Mouse (Mus musculus) lung, embryonic 14.5 days (tissue): ENCODE measurements around the gene Lmod2. TPM values are rescaled to one million over a fixed set of nuclear protein-coding genes. Genes with fewer than 3 reads are reported as not detected.

Source experiments
- ATAC-seq: fragments of 200-750 bp; cut with Nextera tagmentation; 2 replicates; pipeline ENCODE4 v1.8.0; 2017; ENCODE audit warnings: mild to moderate bottlenecking, moderate TSS enrichment, moderate library complexity; ENCODE audit not compliant: insufficient read depth
- DNase-seq: peaks from one replicate; pipeline ENCODE4 v3.0.0-alpha.2; 2015
- H3K27ac ChIP-seq: fragments of 300-500 bp; sonication (generic); 2 replicates; pipeline ENCODE4 v1.5.1; 2014; ENCODE audit warnings: low read depth, mild to moderate bottlenecking, moderate library complexity
- H3K27me3 ChIP-seq: fragments of 300-500 bp; sonication (generic); 2 replicates; pipeline ENCODE4 v1.6.1; 2014; ENCODE audit warnings: low read length, control low read depth; ENCODE audit not compliant: insufficient read depth
- H3K36me3 ChIP-seq: fragments of 300-500 bp; sonication (generic); 2 replicates; pipeline ENCODE4 v1.6.1; 2014; ENCODE audit warnings: control low read depth; ENCODE audit not compliant: insufficient read depth
- H3K4me1 ChIP-seq: fragments of 300-500 bp; sonication (generic); 2 replicates; pipeline ENCODE4 v1.6.1; 2014; ENCODE audit warnings: antibody characterized with exemption, control low read depth; ENCODE audit not compliant: insufficient read depth
- H3K4me2 ChIP-seq: fragments of 300-500 bp; sonication (generic); 2 replicates; pipeline ENCODE4 v1.6.1; 2014; ENCODE audit warnings: mild to moderate bottlenecking
- H3K4me3 ChIP-seq: fragments of 300-500 bp; sonication (generic); 2 replicates; pipeline ENCODE4 v1.5.1; 2014; ENCODE audit warnings: low read depth, low read length
- H3K9ac ChIP-seq: fragments of 300-500 bp; sonication (generic); 2 replicates; pipeline ENCODE4 v1.6.1; 2014
- H3K9me3 ChIP-seq: fragments of 300-500 bp; sonication (generic); 2 replicates; pipeline ENCODE4 v1.6.1; 2016; ENCODE audit warnings: low read depth, low read length, control low read depth
- CTCF ChIP-seq: IDR thresholded peaks from 2 replicates; pipeline ENCODE4 v1.5.1; 2016; ENCODE audit warnings: antibody characterized with exemption, low read depth
- WGBS: fragments of 180-500 bp; shearing (Covaris S2); extraction: QIAGEN DNeasy Blood & Tissue Kit; methylation state at CpG from one replicate; pipeline ENCODE4 v1.1.7; 2014; 5-methylcytosine and 5-hydroxymethylcytosine counted together
- polyA plus RNA-seq: library from polyadenylated mRNA; unstranded; fragments of >200 nt; fragmentation: Nextera tagmentation; extraction: Ambion mirVana; gene quantifications from 2 replicates; pipeline ENCODE4 v1.2.1, GENCODE M21; 2014

Gene Lmod2
- polyA plus RNA-seq, 1 experiment from 2014 or later = 0.09 TPM

GRCm38 (mm10) chr6:24635814-24636213 lies 38.3 kb downstream of the Lmod2 start:
- peak; percentile 62 for DNase-seq
- H3K9ac ChIP-seq = no peak overlapping the region

DNA sequence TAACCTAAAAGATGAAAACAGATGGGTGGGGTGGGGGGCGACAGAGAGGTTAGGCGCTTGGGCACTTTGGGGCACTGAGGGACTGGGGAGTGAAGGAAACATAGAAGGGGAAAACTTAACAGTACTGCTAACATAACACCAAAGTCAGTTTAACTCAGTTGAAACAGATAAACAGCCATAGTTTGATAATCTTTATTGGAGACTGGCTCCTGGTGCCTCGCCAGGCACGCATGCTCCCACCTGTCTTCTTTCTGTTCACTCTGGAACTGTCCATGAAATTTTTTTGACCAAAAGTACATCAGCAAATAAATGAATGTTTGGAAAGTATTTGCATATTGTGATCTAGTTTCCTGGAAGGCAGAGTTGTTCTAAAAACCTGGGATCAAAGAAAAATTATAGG lies 43.7 kb downstream of the Lmod2 start:
- Histone ChIP-seq H3K4me1 (no peaks in the 10 kb centered on the region), H3K4me2 (no peak overlapping the region), H3K4me3 (no peak overlapping the region), H3K27me3 (no peaks in the 10 kb centered on the region), H3K27ac (no peak overlapping the region), H3K9ac (no peak overlapping the region), H3K36me3 (0 out of 2 replicates have a peak, but pooled peaks cover 5% of the 10 kb centered on the region), H3K9me3 (no peaks in the 10 kb centered on the region)
- DNase-seq (no peak), ATAC-seq (no peak)
- TF ChIP-seq CTCF = no peak
- WGBS = 90% methylated on average over 4 of the region's 4 CpGs

More at GRCm38 (mm10) chr6:24635814-24636213, 38.3 kb downstream of the Lmod2 start:
- Histone ChIP-seq H3K4me3 (no peak overlapping the region), H3K27me3 (no peaks in the 10 kb centered on the region), H3K4me1 (no peaks in the 10 kb centered on the region), H3K4me2 (no peak overlapping the region), H3K27ac (no peak overlapping the region), H3K36me3 (peaks cover 22% of the 10 kb centered on the region), H3K9me3 (no peaks in the 10 kb centered on the region)
- ATAC-seq = no peak
- 79% methylated on average over 2 of the region's 2 CpGs for WGBS
- no peak for TF ChIP-seq CTCF

GRCm38 (mm10) chr6:24642161-24642560 lies 44.6 kb downstream of the Lmod2 start:
- H3K36me3 ChIP-seq = 0 out of 2 replicates have a peak, but pooled peaks cover 5% of the 10 kb centered on the region
- no peak overlapping the region for H3K4me2 ChIP-seq
- no peak overlapping the region for H3K9ac ChIP-seq
- no peaks in the 10 kb centered on the region for H3K4me1 ChIP-seq
- H3K4me3 ChIP-seq = no peak overlapping the region
- DNase-seq (no peak), ATAC-seq (no peak)
- no peak for TF ChIP-seq CTCF
- H3K27ac ChIP-seq = no peak overlapping the region
- 78% methylated on average over 2 of the region's 2 CpGs for WGBS
- H3K9me3 ChIP-seq = no peaks in the 10 kb centered on the region
- H3K27me3 ChIP-seq = no peaks in the 10 kb centered on the region

- 90% methylated on average over 3 of the region's 3 CpGs for WGBS
- no peaks in the 10 kb centered on the region for H3K27me3 ChIP-seq
- TF ChIP-seq CTCF = no peak
- ATAC-seq (no peak), DNase-seq (no peak)
- H3K9me3 ChIP-seq = no peaks in the 10 kb centered on the region
- H3K27ac ChIP-seq = no peak overlapping the region
- no peak overlapping the region for H3K4me2 ChIP-seq
- 0 out of 2 replicates have a peak, but pooled peaks cover 5% of the 10 kb centered on the region for H3K36me3 ChIP-seq
- H3K9ac ChIP-seq = no peak overlapping the region
- H3K4me3 ChIP-seq = no peak overlapping the region
- H3K4me1 ChIP-seq = no peaks in the 10 kb centered on the region
Measured at GRCm38 (mm10) chr6:24642960-24643359, 45.4 kb downstream of the Lmod2 start.

GRCm38 (mm10) chr6:24645346-24646053 lies 47.9 kb downstream of the Lmod2 start:
- H3K4me2 ChIP-seq = no peak overlapping the region
- no peaks in the 10 kb centered on the region for H3K27me3 ChIP-seq
- 94% methylated on average over 6 of the region's 6 CpGs for WGBS
- ATAC-seq (no peak), DNase-seq (no peak)
- no peak overlapping the region for H3K4me3 ChIP-seq
- no peak overlapping the region for H3K27ac ChIP-seq
- H3K36me3 ChIP-seq = 0 out of 2 replicates have a peak, but pooled peaks cover 5% of the 10 kb centered on the region
- H3K9me3 ChIP-seq = no peaks in the 10 kb centered on the region
- no peak overlapping the region for H3K9ac ChIP-seq
- H3K4me1 ChIP-seq = no peaks in the 10 kb centered on the region
- no peak for TF ChIP-seq CTCF

DNA sequence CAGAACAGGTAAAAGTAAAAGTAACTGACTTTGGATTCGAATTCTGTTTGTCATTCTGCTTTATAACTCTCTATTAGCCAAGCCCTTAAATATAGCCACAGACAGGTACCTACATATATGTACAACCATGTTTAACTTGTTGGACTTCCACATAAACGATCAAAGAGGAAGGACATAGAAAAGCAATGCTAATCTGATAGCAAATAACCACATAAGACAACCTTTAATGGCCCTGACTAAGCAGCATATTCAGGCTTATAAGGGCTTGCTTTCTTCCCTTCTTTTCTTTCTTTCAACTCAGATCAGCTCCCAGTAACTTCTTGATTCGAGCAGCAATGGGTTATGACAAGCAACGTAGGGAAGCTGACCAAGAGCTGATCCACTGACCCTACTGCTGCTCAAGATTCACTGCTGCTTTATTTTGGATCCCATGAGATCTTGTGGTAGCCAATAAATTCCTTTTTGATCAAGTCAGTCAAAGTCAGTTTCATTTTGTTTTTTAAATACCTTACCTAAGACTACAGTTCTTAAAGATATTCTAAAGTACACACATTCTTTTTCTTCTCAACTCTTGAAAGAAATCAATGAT lies 49.6 kb downstream of the Lmod2 start:
- TF ChIP-seq CTCF = no peak
- Histone ChIP-seq H3K9me3 (no peaks in the 10 kb centered on the region), H3K4me2 (no peak overlapping the region), H3K27me3 (no peaks in the 10 kb centered on the region), H3K4me1 (no peaks in the 10 kb centered on the region), H3K27ac (no peak overlapping the region), H3K4me3 (no peak overlapping the region), H3K36me3 (0 out of 2 replicates have a peak, but pooled peaks cover 5% of the 10 kb centered on the region), H3K9ac (no peak overlapping the region)
- WGBS = 83% methylated on average over 4 of the region's 4 CpGs
- no peak for DNase-seq
- ATAC-seq = no peak

DNA sequence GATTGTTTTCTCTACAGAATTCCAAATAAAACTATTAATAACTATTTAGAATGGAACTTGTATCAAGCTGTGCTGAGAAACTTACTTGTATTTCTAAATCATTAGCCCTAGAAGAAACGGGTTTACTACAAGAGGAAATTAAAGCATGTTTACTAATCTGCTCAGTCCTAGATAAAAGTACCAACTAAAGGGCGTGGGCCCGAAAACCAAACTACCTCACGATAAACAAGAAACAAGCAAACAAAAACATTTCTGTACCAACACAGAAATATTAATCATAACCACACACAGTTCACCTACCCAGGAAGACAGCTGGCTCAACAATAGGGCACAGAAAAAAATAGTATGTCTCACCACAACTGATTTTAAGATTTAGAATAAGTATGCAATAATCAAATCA lies 50.8 kb downstream of the Lmod2 start:
- H3K9ac ChIP-seq = no peak overlapping the region

More for the DNA sequence above, 50.8 kb downstream of the Lmod2 start:
- H3K9me3 ChIP-seq = no peaks in the 10 kb centered on the region
- no peaks in the 10 kb centered on the region for H3K27me3 ChIP-seq
- H3K4me1 ChIP-seq = no peaks in the 10 kb centered on the region
- H3K4me3 ChIP-seq = no peak overlapping the region
- WGBS = 86% methylated on average over 4 of the region's 4 CpGs
- DNase-seq (no peak), ATAC-seq (no peak)
- TF ChIP-seq CTCF = no peak
- H3K36me3 ChIP-seq = 0 out of 2 replicates have a peak, but pooled peaks cover 5% of the 10 kb centered on the region
- no peak overlapping the region for H3K27ac ChIP-seq
- H3K4me2 ChIP-seq = no peak overlapping the region
